Mouse (Mus musculus) hindbrain, embryonic 11.5 days (tissue): Measurements from ENCODE around the gene Slc29a4. TPM values are rescaled to one million over a fixed set of nuclear protein-coding genes. Genes with fewer than 3 reads are reported as not detected.

Experiments used
- polyA plus RNA-seq: library from polyadenylated mRNA; unstranded; fragments of >200 nt; fragmentation: Nextera tagmentation; extraction: Ambion mirVana; gene quantifications from 2 replicates; pipeline ENCODE4 v1.2.1, GENCODE M21; 2014

The Slc29a4 gene
- polyA plus RNA-seq, 1 experiment from 2014 or later, result 24.1 TPM

Other genes with a start within 250 kb of the Slc29a4 start
- gene Ap5z1, start 228.6 kb upstream of the Slc29a4 start, polyA plus RNA-seq, result 9.2 and 9.6 TPM in 2 replicates
- 0.12 and 0.32 TPM in 2 replicates for gene Papolb, start 162.4 kb upstream of the Slc29a4 start, polyA plus RNA-seq
- 2.6 and 2.8 TPM in 2 replicates for gene Radil, start 141.4 kb upstream of the Slc29a4 start, polyA plus RNA-seq
- gene Mmd2, start 83.7 kb upstream of the Slc29a4 start, polyA plus RNA-seq, result 5.0 TPM in 2 replicates
- gene Wipi2, start 64.8 kb upstream of the Slc29a4 start, polyA plus RNA-seq, result 43.3 and 52.0 TPM in 2 replicates
- gene Tnrc18, start 125.2 kb downstream of the Slc29a4 start, polyA plus RNA-seq, result 30.7 and 44.0 TPM in 2 replicates
- gene Fbxl18, start 202.9 kb downstream of the Slc29a4 start, polyA plus RNA-seq, result 12.1 and 14.5 TPM in 2 replicates
- gene Actb, start 214.2 kb downstream of the Slc29a4 start, polyA plus RNA-seq, result 15,671 and 16,656 TPM in 2 replicates